Mouse (Mus musculus): ENCODE measurements around the gene Pafah1b3.
A peak's percentile ranks its signal among the peaks of the same experiment; 100 is the strongest.
"Not testable (repeated sequence)": the region's sequence is repeated elsewhere in the genome, so short reads cannot be mapped to it uniquely, and the experiment has no call there.

Gene Pafah1b3

GRCm38 (mm10) chr7:25297454-25298325 is at the start of gene Pafah1b3:
Pafah1b3 (minus strand) TSS chr7:25297986.
- no peaks in the 10 kb centered on the region for H3K27me3 ChIP-seq (ENCODE audit: control insufficient read depth, insufficient read depth, low read length, poor library complexity, severe bottlenecking)

GRCm38 (mm10) chr7:25341000-25341784 is 43.4 kb upstream of the Pafah1b3 start:
- DNase-seq (ENCODE audit: low read depth, low spot score), result no peak
- H3K27me3 ChIP-seq (ENCODE audit: control insufficient read depth, insufficient read depth, low read length, poor library complexity, severe bottlenecking), result no peaks in the 10 kb centered on the region
- H3K36me3 ChIP-seq (ENCODE audit: control insufficient read depth, insufficient read depth, low read length, poor library complexity, severe bottlenecking), result no peaks in the 10 kb centered on the region

More at GRCm38 (mm10) chr7:25297454-25298325, at the start of gene Pafah1b3:
- H3K36me3 ChIP-seq (ENCODE audit: control insufficient read depth, insufficient read depth, low read length, poor library complexity, severe bottlenecking), result no peaks in the 10 kb centered on the region
- DNase-seq (ENCODE audit: low read depth, low spot score), result peak; percentile 66

GRCm38 (mm10) chr7:25339329-25339728 is 41.5 kb upstream of the Pafah1b3 start:
- Histone ChIP-seq H3K27me3 (ENCODE audit: control insufficient read depth, insufficient read depth, low read length, poor library complexity, severe bottlenecking) (no peaks in the 10 kb centered on the region), H3K36me3 (ENCODE audit: control insufficient read depth, insufficient read depth, low read length, poor library complexity, severe bottlenecking) (no peaks in the 10 kb centered on the region)
- DNase-seq (ENCODE audit: low read depth, low spot score), result no peak

- Histone ChIP-seq H3K27me3 (ENCODE audit: control insufficient read depth, insufficient read depth, low read length, poor library complexity, severe bottlenecking) (no peaks in the 10 kb centered on the region), H3K36me3 (ENCODE audit: control insufficient read depth, insufficient read depth, low read length, poor library complexity, severe bottlenecking) (no peaks in the 10 kb centered on the region)
- no peak for DNase-seq (ENCODE audit: low read depth, low spot score)
These were observed 36.7 kb upstream of the Pafah1b3 start for GRCm38 (mm10) chr7:25334472-25334871.

DNA sequence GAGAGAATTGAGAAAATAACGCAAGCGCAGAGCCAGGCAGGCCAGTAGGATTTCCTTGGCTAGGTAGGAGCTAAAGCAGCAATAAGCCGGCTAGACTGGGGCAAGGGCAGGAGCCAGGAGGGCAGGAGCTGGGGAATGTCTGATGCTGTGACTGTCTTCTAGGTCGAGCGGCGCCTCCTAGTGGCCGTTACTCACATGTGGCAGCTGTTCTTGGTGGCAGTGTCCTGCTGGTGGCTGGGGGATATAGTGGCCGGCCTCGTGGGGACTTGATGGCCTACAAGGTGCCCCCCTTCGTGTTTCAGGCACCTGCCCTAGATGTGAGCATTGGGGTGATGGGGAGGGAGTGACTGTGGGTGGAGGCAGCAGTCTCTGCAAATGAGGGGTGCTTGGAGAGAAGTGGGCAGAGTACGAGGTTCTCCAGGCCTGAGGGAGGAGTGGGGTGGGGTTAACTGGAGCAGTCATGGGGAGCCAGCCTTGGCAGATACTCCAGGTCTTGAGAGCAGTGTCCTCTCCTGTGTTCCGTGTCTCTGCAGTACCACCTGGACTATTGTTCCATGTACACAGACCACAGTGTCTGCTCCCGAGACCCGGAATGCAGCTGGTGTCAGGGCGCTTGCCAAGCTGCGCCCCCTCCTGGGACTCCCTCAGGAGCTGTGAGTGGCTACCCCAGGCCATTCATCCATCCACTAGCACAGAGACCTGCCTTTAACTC is 36.0 kb upstream of the Pafah1b3 start:
- H3K36me3 ChIP-seq (ENCODE audit: control insufficient read depth, insufficient read depth, low read length, poor library complexity, severe bottlenecking), result no peaks in the 10 kb centered on the region
- peak; percentile 88 for DNase-seq (ENCODE audit: low read depth, low spot score)
- no peaks in the 10 kb centered on the region for H3K27me3 ChIP-seq (ENCODE audit: control insufficient read depth, insufficient read depth, low read length, poor library complexity, severe bottlenecking)

GRCm38 (mm10) chr7:25326233-25326632 is 28.4 kb upstream of the Pafah1b3 start:
- no peaks in the 10 kb centered on the region for H3K27me3 ChIP-seq (ENCODE audit: control insufficient read depth, insufficient read depth, low read length, poor library complexity, severe bottlenecking)
- no peaks in the 10 kb centered on the region for H3K36me3 ChIP-seq (ENCODE audit: control insufficient read depth, insufficient read depth, low read length, poor library complexity, severe bottlenecking)
- DNase-seq (ENCODE audit: low read depth, low spot score), result no peak

DNA sequence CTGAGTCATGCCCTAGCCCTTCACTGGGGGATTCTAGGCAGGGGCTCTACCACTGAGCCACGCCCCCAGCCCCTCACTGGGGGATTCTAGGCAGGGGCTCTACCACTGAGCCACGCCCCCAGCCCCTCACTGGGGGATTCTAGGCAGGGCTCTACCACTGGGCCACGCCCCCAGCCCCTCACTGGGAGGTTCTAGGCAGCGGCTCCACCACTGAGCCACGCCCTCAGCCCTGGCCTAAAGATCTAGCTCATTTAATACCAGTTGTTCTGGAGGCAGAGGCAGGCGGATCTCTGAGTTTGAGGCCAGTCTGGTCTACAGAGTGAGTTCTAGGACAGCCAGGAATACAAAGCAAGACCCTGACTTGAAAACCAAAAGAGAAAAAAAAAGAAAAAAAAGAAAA is 27.6 kb upstream of the Pafah1b3 start:
- H3K27me3 ChIP-seq (ENCODE audit: control insufficient read depth, insufficient read depth, low read length, poor library complexity, severe bottlenecking), result not testable (repeated sequence)

GRCm38 (mm10) chr7:25323219-25323618 is 25.4 kb upstream of the Pafah1b3 start:
- Histone ChIP-seq H3K27me3 (ENCODE audit: control insufficient read depth, insufficient read depth, low read length, poor library complexity, severe bottlenecking) (no peaks in the 10 kb centered on the region), H3K36me3 (ENCODE audit: control insufficient read depth, insufficient read depth, low read length, poor library complexity, severe bottlenecking) (no peaks in the 10 kb centered on the region)
- no peak for DNase-seq (ENCODE audit: low read depth, low spot score)

More for the DNA sequence above, 27.6 kb upstream of the Pafah1b3 start:
- not testable (repeated sequence) for H3K36me3 ChIP-seq (ENCODE audit: control insufficient read depth, insufficient read depth, low read length, poor library complexity, severe bottlenecking); DNase-seq (ENCODE audit: low read depth, low spot score)

- no peaks in the 10 kb centered on the region for H3K36me3 ChIP-seq (ENCODE audit: control insufficient read depth, insufficient read depth, low read length, poor library complexity, severe bottlenecking)
- no peaks in the 10 kb centered on the region for H3K27me3 ChIP-seq (ENCODE audit: control insufficient read depth, insufficient read depth, low read length, poor library complexity, severe bottlenecking)
- DNase-seq (ENCODE audit: low read depth, low spot score), result no peak
These were observed 24.3 kb upstream of the Pafah1b3 start for GRCm38 (mm10) chr7:25322058-25322484.

- DNase-seq (ENCODE audit: low read depth, low spot score), result no peak
These were observed 19.7 kb upstream of the Pafah1b3 start for GRCm38 (mm10) chr7:25317446-25317999.

GRCm38 (mm10) chr7:25316532-25317445 is 19.0 kb upstream of the Pafah1b3 start, which contains the start of gene Megf8:
Megf8 (plus strand) TSS chr7:25317164.
- Histone ChIP-seq H3K27me3 (ENCODE audit: control insufficient read depth, insufficient read depth, low read length, poor library complexity, severe bottlenecking) (peaks cover 5% of the 10 kb centered on the region), H3K36me3 (ENCODE audit: control insufficient read depth, insufficient read depth, low read length, poor library complexity, severe bottlenecking) (no peaks in the 10 kb centered on the region)
- peak; percentile 94 for DNase-seq (ENCODE audit: low read depth, low spot score)

More at GRCm38 (mm10) chr7:25317446-25317999, 19.7 kb upstream of the Pafah1b3 start:
- Histone ChIP-seq H3K27me3 (ENCODE audit: control insufficient read depth, insufficient read depth, low read length, poor library complexity, severe bottlenecking) (peaks cover 5% of the 10 kb centered on the region), H3K36me3 (ENCODE audit: control insufficient read depth, insufficient read depth, low read length, poor library complexity, severe bottlenecking) (no peaks in the 10 kb centered on the region)

GRCm38 (mm10) chr7:25315306-25316041 is 17.7 kb upstream of the Pafah1b3 start:
- H3K36me3 ChIP-seq (ENCODE audit: control insufficient read depth, insufficient read depth, low read length, poor library complexity, severe bottlenecking), result no peaks in the 10 kb centered on the region
- peak; percentile 34 for DNase-seq (ENCODE audit: low read depth, low spot score)
- H3K27me3 ChIP-seq (ENCODE audit: control insufficient read depth, insufficient read depth, low read length, poor library complexity, severe bottlenecking), result peaks cover 5% of the 10 kb centered on the region
